Mouse (Mus musculus) spleen, adult 2 months (tissue): ENCODE data around the gene Scel. TPM values are rescaled to one million over a fixed set of nuclear protein-coding genes. Genes with fewer than 3 reads are reported as not detected.

Experiments used
- DNase-seq, 2 experiments: peaks; one replicate each; pipeline versions ENCODE4 v3.0.0 to v3.0.0-alpha.2; 2012 to 2021; ENCODE audit warnings: low spot score in 2 of 2, low read depth in 1 of 2
- H3K27ac ChIP-seq: fragments of 200-500 bp; 2 replicates; pipeline ENCODE4 v1.5.1; 2012; ENCODE audit warnings: low read length, inconsistent platforms; ENCODE audit not compliant: insufficient read depth
- H3K27me3 ChIP-seq: fragments of 200-500 bp; 2 replicates; pipeline ENCODE4 v1.6.1; 2012; ENCODE audit warnings: mild to moderate bottlenecking, moderate library complexity, low read length, inconsistent platforms; ENCODE audit not compliant: control insufficient read depth, insufficient read depth
- H3K36me3 ChIP-seq: fragments of 200-500 bp; 2 replicates; pipeline ENCODE4 v1.6.1; 2012; ENCODE audit warnings: mild to moderate bottlenecking, low read length, inconsistent platforms; ENCODE audit not compliant: control insufficient read depth, insufficient read depth
- H3K4me1 ChIP-seq: fragments of 200-500 bp; 2 replicates; pipeline ENCODE4 v1.6.1; 2011; ENCODE audit warnings: inconsistent platforms; ENCODE audit not compliant: control insufficient read depth, insufficient read depth, insufficient read length
- H3K4me3 ChIP-seq: fragments of 200-500 bp; 2 replicates; pipeline ENCODE4 v1.5.1; 2011; ENCODE audit warnings: mild to moderate bottlenecking, inconsistent platforms; ENCODE audit not compliant: insufficient read depth, insufficient read length; ENCODE audit errors: extremely low read depth
- CTCF ChIP-seq: fragments of 200-500 bp; IDR thresholded peaks from 2 replicates; pipeline ENCODE4 v1.5.1; 2011; ENCODE audit warnings: mild to moderate bottlenecking, inconsistent platforms; ENCODE audit not compliant: insufficient read depth, insufficient read length, insufficient replicate concordance; ENCODE audit errors: extremely low read depth
- POLR2A ChIP-seq: fragments of 200-500 bp; IDR thresholded peaks from 2 replicates; pipeline ENCODE4 v1.6.1; 2011; ENCODE audit warnings: low read depth, low read length, inconsistent platforms
- WGBS: fragments of 180-500 bp; shearing (Covaris S2); methylation state at CpG from one replicate; pipeline ENCODE4 v1.1.7; 2018; 5-methylcytosine and 5-hydroxymethylcytosine counted together
- polyA plus RNA-seq: library from polyadenylated mRNA; depleted of rRNA; stranded (reverse); fragments of >200 nt; gene quantifications from 2 replicates; pipeline ENCODE4 v1.2.3, GENCODE M21; 2012

The Scel gene
- polyA plus RNA-seq, 1 experiment, result 0.11 TPM

DNA sequence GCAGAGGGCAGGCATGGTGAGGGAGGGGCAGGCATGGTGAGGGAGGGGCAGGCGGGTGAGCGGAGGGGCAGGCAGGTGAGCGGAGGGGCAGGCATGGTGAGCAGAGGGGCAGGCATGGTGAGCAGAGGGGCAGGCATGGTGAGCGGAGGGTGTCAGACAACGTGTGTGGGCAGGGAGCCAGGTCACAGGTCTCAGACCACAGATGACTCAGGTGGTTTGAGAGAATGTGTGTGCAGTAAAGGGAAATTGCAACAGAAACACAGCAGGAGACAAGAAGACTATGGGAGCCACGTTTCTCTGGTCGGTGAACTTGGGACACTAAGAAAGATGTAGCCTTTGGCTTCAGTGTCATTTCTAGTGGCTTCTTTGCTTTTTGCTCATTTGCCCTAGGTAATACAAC, 8.6 kb upstream of the Scel start:
- Histone ChIP-seq H3K4me3 (no peak overlapping the region), H3K27ac (no peak overlapping the region), H3K4me1 (no peaks in the 10 kb centered on the region), H3K27me3 (no peaks in the 10 kb centered on the region), H3K36me3 (no peaks in the 10 kb centered on the region)
- WGBS, result 57% methylated on average over 7 of the region's 7 CpGs
- TF ChIP-seq CTCF (no peak), POLR2A (no peak)
- DNase-seq, result no peak

DNA sequence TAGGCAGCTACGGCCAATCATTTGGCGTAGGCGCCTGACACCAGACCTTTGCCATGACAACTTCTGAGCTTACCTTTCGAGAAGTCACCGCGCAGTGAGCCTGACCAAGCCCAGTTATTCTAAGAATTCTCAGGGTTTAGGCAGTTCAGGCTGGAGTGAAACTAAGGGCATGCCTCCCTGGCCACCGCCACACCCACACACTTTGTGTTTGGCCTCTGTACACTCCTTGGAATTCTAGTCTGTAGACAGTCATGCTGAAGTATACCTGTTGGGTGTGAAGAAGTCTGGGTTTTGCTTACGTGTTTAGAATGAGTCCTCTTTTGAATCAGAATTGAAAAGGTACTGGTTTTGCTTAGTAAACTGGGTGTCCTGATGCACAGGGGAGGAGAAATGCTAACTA, 3.6 kb upstream of the Scel start:
- Histone ChIP-seq H3K27me3 (no peaks in the 10 kb centered on the region; the same call in 1 of the 2 replicates), H3K36me3 (no peaks in the 10 kb centered on the region), H3K4me3 (no peak overlapping the region), H3K27ac (no peak overlapping the region), H3K4me1 (no peaks in the 10 kb centered on the region)
- no peak for TF ChIP-seq POLR2A
- no peak for TF ChIP-seq CTCF
- WGBS, result 92% methylated on average over 8 of the region's 8 CpGs
- no peak for DNase-seq

DNA sequence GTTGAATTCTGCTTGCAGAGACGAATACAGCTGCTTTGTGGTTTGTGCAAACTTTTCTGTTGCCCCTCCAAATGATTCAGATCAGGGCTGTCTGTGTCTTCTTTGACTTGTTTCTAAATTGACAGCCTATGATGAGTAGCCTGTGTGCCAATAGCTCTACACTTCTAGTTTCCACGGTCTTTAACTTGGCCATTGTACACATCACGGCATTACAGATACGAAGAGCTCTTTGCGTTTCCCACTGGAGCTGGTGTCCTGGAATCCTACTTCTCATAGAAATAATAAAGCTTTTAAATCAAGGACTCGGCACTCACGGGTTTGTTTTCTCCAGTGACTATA, 300 bp downstream of the Scel start:
- no peaks in the 10 kb centered on the region for H3K4me1 ChIP-seq
- 79% methylated on average over 7 of the region's 7 CpGs for WGBS
- TF ChIP-seq CTCF, result no peak
- TF ChIP-seq POLR2A, result no peak
- H3K27me3 ChIP-seq, result no peaks in the 10 kb centered on the region; the same call in 1 of the 2 replicates
- no peak for DNase-seq
- no peak overlapping the region for H3K4me3 ChIP-seq
- no peak overlapping the region for H3K27ac ChIP-seq
- H3K36me3 ChIP-seq, result no peaks in the 10 kb centered on the region

DNA sequence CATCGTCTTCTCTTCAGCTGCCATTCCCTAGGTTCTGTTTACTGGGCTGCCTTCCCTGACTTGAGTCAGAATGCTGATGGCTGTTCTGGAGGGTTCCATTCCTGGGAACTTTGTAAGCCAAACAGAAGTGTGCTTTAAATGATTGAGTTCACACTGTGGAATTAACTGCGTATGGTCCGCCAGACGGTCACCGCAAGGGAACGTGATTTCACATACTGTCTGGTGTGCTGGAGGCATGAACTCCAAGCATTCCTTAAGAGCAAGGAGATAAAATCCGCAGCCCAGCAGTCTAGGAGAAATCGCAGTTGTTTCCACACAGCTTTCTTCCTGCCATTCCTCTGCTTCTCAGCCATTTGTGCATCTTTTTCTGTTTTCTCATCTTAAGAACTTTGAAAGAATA, 2.3 kb downstream of the Scel start:
- DNase-seq, result no peak
- Histone ChIP-seq H3K36me3 (no peaks in the 10 kb centered on the region), H3K27me3 (no peaks in the 10 kb centered on the region), H3K4me1 (no peaks in the 10 kb centered on the region), H3K4me3 (no peak overlapping the region), H3K27ac (no peak overlapping the region)
- no peak for TF ChIP-seq POLR2A
- TF ChIP-seq CTCF, result no peak
- WGBS, result 92% methylated on average over 8 of the region's 8 CpGs

DNA sequence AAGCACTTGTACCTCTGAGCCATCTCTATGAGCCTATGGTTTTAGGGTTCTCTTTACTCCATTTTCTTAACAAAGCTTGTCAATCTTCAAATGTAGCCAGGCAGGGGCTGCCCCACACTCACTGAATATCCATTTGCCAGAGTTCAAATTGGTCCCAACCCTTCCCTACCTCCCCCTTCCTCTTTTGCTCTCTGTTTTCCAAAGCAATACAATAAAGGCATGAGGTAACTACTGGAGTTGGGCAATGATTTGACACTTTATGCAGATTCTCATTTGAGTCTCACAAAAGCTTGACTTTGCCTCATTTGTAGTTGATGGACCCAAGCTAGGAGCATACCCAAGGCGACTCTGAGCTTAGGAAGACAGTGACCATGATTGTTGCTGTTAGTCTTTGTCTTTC, 13.1 kb downstream of the Scel start:
- no peak for TF ChIP-seq POLR2A
- no peak for TF ChIP-seq CTCF
- WGBS, result 88% methylated on average over 1 of the region's 1 CpGs
- H3K27me3 ChIP-seq, result no peaks in the 10 kb centered on the region

DNA sequence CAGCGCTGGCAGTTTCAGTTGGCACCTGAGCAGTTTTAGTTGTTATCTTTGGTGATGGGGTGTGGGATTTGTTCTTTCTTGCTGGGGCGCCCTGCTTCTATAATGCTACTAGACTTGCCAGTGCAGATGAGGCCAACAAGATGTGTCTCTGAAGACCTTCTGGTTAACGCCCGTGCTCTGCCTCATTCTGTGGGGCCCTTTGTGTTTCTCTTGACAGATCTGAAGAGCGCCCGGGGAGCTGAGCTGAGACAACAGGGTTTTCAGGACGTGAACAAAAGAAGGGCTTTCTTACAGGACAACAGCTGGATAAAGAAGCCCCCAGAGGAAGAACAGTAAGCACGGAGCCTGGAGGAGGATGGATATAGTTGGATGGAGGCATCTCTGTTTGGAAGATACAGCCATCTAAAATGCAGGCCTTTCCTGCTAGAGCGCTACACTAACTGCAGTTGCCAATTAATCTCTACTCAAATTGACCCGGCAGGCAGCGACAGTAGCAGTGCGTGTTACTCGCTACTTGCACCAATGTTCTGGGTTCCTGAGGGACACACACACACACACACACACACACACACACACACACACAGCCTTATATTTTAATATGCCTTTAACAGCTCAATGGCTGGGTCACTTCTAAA, 16.7 kb downstream of the Scel start:
- no peaks in the 10 kb centered on the region for H3K27me3 ChIP-seq
- no peaks in the 10 kb centered on the region for H3K36me3 ChIP-seq
- DNase-seq, result no peak
- H3K4me1 ChIP-seq, result no peaks in the 10 kb centered on the region
- WGBS, result 89% methylated on average over 13 of the region's 13 CpGs
- no peak overlapping the region for H3K4me3 ChIP-seq
- no peak overlapping the region for H3K27ac ChIP-seq
- no peak for TF ChIP-seq CTCF

More for the DNA sequence above, 13.1 kb downstream of the Scel start:
- Histone ChIP-seq H3K36me3 (no peaks in the 10 kb centered on the region), H3K27ac (no peak overlapping the region), H3K4me3 (no peak overlapping the region), H3K4me1 (no peaks in the 10 kb centered on the region)
- DNase-seq, result no peak

DNA sequence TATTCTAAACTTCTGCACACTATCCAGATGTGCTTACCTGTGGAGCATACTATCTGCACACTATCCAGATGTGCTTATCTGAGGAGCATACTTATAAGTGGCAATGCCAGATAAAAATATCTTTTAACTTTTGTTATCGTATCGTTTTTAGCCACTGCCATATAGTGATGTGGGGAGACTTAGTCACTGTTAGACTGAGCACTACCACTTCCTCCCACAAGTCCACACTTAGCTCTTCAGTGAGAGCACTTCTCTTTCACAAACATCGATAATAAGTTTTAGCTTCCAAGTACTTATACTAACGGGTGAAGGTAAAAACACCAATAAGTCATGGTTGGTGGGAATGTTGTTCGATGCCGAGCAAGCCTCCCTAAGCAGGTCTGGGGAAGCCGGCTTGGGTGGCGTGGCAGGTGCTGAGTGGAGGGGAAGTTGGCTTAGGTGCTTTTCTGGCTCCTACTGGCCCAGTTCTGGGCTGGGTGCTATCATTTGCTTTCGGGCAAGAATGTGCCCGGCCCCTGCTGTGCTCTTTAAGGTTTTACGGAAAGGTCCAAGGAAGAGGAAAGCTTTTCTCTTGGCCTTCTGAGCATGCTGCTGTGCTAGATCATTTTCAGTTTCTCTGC, 18.7 kb downstream of the Scel start:
- WGBS, result 70% methylated on average over 11 of the region's 11 CpGs
- no peaks in the 10 kb centered on the region for H3K27me3 ChIP-seq
- H3K36me3 ChIP-seq, result no peaks in the 10 kb centered on the region
- TF ChIP-seq POLR2A, result no peak
- no peak for TF ChIP-seq CTCF
- no peak for DNase-seq
- no peak overlapping the region for H3K27ac ChIP-seq
- H3K4me3 ChIP-seq, result no peak overlapping the region
- no peaks in the 10 kb centered on the region for H3K4me1 ChIP-seq
